Mouse (Mus musculus): ENCODE measurements at regions not wholly inside any gene's neighbourhood (a gene's known extent, or its start where the extent isn't known, plus 50 kb on each side); places are given as distances from the start of the nearest gene placed in this dataset.

DNA sequence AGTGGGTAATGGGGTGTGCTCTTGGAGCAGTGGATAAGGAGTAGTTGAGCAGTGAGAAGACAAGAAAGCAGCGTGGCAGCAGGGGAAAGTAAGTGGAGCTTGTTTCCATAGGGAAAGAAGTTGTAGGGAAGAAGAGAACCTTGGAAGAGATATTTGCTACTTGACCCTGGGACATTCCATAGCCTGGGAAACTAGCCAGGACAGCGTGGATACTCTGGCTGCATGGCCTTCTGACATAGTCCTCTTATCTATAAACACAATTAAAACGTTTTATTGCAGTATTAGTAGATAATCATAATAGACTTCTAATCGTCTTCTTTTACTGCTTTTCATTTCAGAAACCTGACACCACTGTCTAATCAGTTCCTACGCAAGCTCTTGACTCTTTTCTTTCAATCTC lies 207.4 kb upstream of the Gm6812 start:
- DNase-seq (ENCODE audit: low spot score in 2 of 2), result peak; percentile 0 to 1

All from heart, adult 9 months (tissue).